Mouse (Mus musculus): ENCODE measurements around the gene C1qtnf5.
"Not testable (repeated sequence)": the region's sequence is repeated elsewhere in the genome, so short reads cannot be mapped to it uniquely, and the experiment has no call there.

Gene C1qtnf5

DNA sequence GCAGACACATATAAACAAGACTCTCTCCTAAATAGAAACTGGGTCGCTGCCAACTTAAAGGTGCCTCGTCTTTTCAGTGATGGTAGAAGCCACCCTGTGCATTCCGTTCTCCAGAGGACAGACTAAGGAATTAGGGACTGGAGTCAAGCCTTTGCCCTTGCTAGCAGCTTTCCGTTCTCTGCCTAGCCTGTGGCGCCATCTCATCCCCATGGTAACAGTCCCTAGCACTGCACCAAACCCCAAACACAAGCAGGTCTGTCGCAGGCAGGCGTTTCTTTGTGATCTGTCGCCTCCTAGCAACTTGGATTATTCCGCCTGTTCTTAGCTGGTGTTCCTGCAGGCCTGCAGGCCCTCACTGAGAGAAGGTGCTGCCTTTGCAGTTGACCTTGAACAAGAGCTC lies 10.5 kb upstream of the C1qtnf5 start:
- intact Hi-C loops (cut with DNase I) = loop anchor here (10.0 kb wide), 1 partner anchor 112 kb away; no protein-coding TSS in a partner anchor

GRCm38 (mm10) chr9:44101490-44101889 lies 5.6 kb upstream of the C1qtnf5 start, which contains the start of gene Mfrp:
Gene Mfrp (plus strand): TSS chr9:44101729.
- intact Hi-C loops (cut with DNase I) = no loop called here

GRCm38 (mm10) chr9:44104881-44105280 lies 2.2 kb upstream of the C1qtnf5 start:
- intact Hi-C loops (cut with DNase I) = loop anchor here (5.0 kb wide), 1 partner anchor 33 kb away; no protein-coding TSS in a partner anchor

- intact Hi-C loops (cut with DNase I) = loop anchor here (5.0 kb wide), 1 partner anchor 33 kb away; no protein-coding TSS in a partner anchor
These were observed 1.3 kb upstream of the C1qtnf5 start for GRCm38 (mm10) chr9:44105781-44106180.

DNA sequence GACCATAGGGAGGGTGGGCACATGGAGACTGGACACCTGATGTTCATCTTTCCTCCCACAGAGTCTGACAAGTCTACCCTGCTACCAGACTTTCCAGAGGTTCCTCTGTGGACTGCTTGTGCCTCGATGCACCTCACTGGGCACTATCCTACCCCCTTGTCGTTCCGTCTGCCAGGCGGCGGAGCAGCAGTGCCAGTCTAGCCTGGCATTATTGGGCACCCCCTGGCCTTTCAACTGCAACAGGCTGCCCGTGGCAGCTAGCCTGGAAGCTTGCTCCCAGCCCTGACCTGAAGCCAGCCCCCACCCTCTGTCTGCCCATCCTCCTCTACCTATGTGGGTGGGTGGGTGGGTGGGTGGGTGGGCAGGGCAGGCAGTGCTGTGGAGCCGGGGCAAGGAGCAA lies 863 bp upstream of the C1qtnf5 start:
- intact Hi-C loops (cut with DNase I) = loop anchor here (5.0 kb wide), 1 partner anchor 34 kb away; no protein-coding TSS in a partner anchor

DNA sequence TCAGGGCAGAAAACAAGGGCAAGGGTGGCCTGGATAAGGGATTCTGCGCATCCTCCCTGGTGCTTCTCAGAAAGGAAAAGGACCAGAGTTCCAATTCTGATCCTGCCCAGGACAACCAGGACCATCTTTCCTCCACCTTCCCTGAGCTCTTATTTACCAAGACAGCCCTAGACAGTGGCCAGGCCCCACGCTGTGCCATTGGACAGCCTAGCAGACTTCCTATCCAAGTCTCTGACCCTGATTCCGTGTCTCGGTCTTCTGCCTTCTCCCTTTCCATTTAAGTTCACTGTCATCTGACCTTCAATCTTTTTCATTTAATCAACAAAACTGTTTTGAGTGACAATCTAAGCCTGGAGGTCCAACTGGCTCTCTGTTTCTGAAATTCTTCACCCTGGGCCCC lies 449 bp upstream of the C1qtnf5 start:
- intact Hi-C loops (cut with DNase I) = loop anchor here (5.0 kb wide), 1 partner anchor 34 kb away; no protein-coding TSS in a partner anchor

GRCm38 (mm10) chr9:44107557-44108179 lies 623 bp downstream of the C1qtnf5 start:
- intact Hi-C loops (cut with DNase I) = loop anchor here (5.0 kb wide), 1 partner anchor 35 kb away; no protein-coding TSS in a partner anchor

DNA sequence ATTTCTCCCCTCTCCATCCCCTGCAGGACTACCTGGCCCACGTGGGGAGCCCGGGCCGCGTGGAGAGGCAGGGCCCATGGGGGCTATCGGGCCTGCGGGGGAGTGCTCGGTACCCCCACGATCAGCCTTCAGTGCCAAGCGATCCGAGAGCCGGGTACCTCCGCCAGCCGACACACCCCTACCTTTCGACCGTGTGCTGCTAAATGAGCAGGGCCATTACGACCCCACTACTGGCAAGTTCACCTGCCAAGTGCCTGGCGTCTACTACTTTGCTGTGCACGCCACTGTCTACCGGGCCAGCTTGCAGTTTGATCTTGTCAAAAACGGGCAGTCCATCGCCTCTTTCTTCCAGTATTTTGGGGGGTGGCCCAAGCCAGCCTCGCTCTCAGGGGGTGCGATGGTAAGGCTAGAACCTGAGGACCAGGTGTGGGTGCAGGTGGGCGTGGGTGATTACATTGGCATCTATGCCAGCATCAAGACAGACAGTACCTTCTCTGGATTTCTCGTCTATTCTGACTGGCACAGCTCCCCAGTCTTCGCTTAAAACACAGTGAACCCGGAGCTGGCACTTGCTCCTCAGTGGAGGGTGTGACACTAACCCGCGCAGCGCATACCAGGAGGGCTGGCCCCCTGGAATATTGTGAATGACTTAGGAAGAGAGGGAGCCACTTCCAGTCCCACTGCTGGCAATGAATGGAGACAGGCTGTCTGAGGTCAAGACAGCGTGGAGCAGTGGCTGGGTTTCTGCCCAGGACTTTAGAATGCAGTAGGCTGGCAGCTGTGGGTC lies 1.4 kb downstream of the C1qtnf5 start:
- intact Hi-C loops (cut with DNase I) = loop anchor here (5.0 kb wide), 1 partner anchor 36 kb away; no protein-coding TSS in a partner anchor

DNA sequence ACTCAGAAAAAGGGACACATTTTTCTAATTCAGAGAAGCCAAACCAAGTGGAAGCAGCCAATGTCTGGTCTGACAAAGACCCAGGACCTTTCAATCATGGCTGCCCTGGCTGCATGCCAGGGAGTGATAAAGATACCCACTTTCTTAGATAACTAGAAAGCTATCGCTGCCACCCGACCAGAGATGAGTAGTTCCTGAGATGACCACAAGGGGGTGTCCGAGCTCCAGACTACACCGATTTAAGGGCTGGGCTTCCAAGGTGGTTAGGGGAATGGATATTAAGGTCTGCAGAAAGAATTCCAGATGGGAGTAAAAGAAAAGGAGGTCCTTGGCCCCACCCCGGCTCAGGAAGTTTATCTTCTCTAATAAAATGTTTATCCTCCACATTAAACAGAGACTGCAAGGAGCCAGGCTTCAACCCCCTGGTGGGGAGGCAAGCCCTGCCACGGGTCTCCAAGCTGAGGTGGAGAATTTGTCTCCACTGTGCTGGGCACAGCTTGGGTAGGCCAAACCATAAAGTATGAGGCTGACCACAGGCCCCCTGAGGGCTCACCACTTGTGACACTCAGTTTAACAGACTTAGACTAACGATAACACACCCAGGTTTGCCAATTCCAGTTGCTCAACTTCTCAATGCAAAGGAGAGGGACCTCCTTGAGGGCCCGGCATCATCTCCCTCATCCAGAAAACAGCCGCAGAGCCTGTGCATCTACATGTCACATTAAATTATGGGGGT lies 2.5 kb downstream of the C1qtnf5 start:
- intact Hi-C loops (cut with DNase I) = loop anchor here (5.0 kb wide), 1 partner anchor 37 kb away; no protein-coding TSS in a partner anchor

DNA sequence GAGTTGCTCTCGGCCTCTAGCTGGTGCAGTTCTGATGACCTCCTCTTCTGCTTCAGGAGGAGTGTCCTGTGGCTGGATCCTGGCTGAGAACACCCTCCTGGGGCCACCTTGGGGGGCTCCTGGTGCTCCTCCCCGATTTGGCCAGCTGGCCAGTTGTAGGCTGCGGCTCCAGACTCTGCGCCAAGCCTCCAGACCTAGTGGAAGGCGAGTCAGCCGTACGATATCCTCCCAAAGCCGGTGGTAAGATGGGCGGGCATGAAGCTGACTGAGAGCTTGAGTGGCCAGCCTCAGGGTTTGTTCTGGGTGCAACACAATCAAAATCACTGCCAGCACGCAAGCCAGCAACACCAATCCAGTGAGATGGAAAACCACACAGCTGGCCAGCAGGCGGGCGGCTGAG lies 4.9 kb downstream of the C1qtnf5 start:
- intact Hi-C loops (cut with DNase I) = not testable (repeated sequence)

GRCm38 (mm10) chr9:44113105-44113789 lies 6.2 kb downstream of the C1qtnf5 start, which contains the start of the genes Gm49380 and Rnf26:
Gene Gm49380 (minus strand): TSS chr9:44113500.
Gene Rnf26 (minus strand): TSS chr9:44113517.
- intact Hi-C loops (cut with DNase I) = no loop called here

DNA sequence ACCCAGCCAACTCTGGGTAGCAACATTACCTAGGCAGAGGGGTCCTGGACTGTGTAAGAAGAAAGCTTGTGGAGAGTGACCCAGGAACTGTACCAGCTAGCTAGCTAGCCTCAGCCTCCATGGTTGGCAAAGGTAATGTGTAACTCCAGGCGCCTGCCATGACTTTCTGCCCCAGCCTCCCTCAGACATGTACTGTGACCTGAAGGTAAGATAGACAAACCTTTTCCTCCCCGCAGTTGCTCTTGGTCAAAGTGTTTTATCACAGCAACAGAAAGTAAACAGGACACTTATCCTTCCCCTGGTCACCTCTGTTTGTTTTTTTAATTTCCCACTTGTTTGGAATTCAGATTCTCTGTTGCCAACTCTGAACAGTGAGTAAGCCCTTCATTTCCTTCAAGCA lies 7.4 kb downstream of the C1qtnf5 start:
- intact Hi-C loops (cut with DNase I) = no loop called here

GRCm38 (mm10) chr9:44115599-44115998 lies 8.6 kb downstream of the C1qtnf5 start:
- intact Hi-C loops (cut with DNase I) = no loop called here

DNA sequence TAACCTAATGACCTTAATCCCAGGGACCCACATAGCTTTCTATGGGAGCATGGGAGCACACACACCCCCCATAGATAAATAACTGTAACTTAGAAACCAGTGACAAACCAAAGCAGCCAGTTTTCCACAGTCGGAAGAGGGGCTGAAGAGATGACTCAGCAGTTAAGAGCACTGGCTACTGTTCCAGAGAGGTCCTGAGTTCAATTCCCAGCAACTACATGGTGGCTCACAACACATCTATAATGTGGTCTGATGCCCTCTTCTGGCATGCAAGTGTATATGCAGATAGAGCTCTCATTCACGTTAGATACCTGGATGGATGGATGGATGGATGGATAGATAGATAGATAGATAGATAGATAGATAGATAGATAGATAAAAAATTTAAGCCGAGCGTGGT lies 9.1 kb downstream of the C1qtnf5 start:
- intact Hi-C loops (cut with DNase I) = no loop called here

GRCm38 (mm10) chr9:44119011-44119410 lies 12.0 kb downstream of the C1qtnf5 start:
- intact Hi-C loops (cut with DNase I) = no loop called here

GRCm38 (mm10) chr9:44119948-44120465 lies 13.0 kb downstream of the C1qtnf5 start:
- intact Hi-C loops (cut with DNase I) = loop anchor here (10.0 kb wide), 3 partner anchors 115 to 265 kb away; partner anchors contain the start of gene Cbl

DNA sequence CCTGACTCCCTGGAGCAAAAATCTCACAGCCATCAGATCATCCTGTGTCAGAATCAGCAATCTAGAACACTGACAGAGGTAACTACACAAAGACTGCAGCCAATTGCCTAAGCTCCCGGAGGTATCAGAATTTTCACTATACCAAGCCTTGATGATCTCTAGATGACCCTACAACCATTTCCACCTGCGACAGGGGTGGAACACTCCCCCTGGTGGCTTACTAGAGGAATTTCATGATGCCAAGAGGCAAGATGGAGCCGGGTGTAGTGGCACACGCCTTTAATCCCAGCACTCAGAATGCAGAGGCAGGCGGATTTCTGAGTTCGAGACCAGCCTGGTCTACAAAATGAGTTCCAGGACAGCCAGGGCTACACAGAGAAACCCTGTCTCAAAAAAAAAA lies 17.3 kb downstream of the C1qtnf5 start:
- intact Hi-C loops (cut with DNase I) = loop anchor here (10.0 kb wide), 3 partner anchors 110 to 260 kb away; partner anchors contain the start of gene Cbl

DNA sequence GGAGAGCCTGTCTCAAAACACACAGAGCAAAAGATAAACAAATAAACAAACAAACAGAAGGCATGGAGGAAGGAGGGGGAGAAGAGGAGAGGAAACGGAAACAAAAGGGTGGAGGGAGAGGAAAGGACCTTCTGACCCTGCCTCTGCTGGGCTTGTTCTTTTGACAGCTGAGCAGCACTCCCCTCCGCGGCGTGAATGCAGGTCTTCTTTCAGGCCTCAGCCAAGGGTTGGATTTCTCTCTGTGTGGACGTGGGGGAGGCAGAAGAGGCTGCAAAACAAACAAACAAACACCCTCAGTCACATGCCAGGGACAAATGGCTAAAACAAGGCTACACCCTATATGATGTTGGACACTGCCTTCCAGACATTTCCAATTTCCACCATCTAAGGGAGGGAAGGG lies 18.0 kb downstream of the C1qtnf5 start:
- intact Hi-C loops (cut with DNase I) = loop anchor here (10.0 kb wide), 3 partner anchors 110 to 260 kb away; partner anchors contain the start of gene Cbl

- intact Hi-C loops (cut with DNase I) = loop anchor here (10.0 kb wide), 3 partner anchors 109 to 259 kb away; partner anchors contain the start of gene Cbl
These were observed 18.7 kb downstream of the C1qtnf5 start for GRCm38 (mm10) chr9:44125546-44126428.

All from adrenal gland (tissue).